Mouse (Mus musculus) limb, embryonic 12.5 days (tissue): ENCODE measurements around the gene Slc6a11. TPM values are rescaled to one million over a fixed set of nuclear protein-coding genes. Genes with fewer than 3 reads are reported as not detected.

ENCODE experiments used
- ATAC-seq: fragments of 200-750 bp; cut with Nextera tagmentation; 2 replicates; pipeline ENCODE4 v1.8.0; 2017; ENCODE audit warnings: low read depth, moderate TSS enrichment; ENCODE audit not compliant: insufficient number of reproducible peaks, insufficient read depth, low FRiP score, low TSS enrichment
- H3K27ac ChIP-seq: fragments of 300-500 bp; sonication (generic); 2 replicates; pipeline ENCODE4 v1.5.1; 2016; ENCODE audit warnings: mild to moderate bottlenecking, moderate library complexity
- H3K27me3 ChIP-seq: fragments of 300-500 bp; sonication (generic); 2 replicates; pipeline ENCODE4 v1.6.1; 2016; ENCODE audit warnings: mild to moderate bottlenecking, moderate library complexity
- H3K36me3 ChIP-seq: fragments of 300-500 bp; sonication (generic); 2 replicates; pipeline ENCODE4 v1.6.1; 2016; ENCODE audit warnings: mild to moderate bottlenecking, moderate library complexity
- H3K4me1 ChIP-seq: fragments of 300-500 bp; sonication (generic); replicated peaks from 2 replicates; pipeline ENCODE4 v1.6.1; 2016
- H3K4me2 ChIP-seq: fragments of 300-500 bp; sonication (generic); 2 replicates; pipeline ENCODE4 v1.6.1; 2016; ENCODE audit warnings: mild to moderate bottlenecking, moderate library complexity
- H3K4me3 ChIP-seq: fragments of 300-500 bp; sonication (generic); replicated peaks from 2 replicates; pipeline ENCODE4 v1.5.1; 2016; ENCODE audit warnings: mild to moderate bottlenecking
- H3K9ac ChIP-seq: fragments of 300-500 bp; sonication (generic); replicated peaks from 2 replicates; pipeline ENCODE4 v1.6.1; 2016; ENCODE audit warnings: mild to moderate bottlenecking, moderate library complexity
- H3K9me3 ChIP-seq: fragments of 300-500 bp; sonication (generic); 2 replicates; pipeline ENCODE4 v1.6.1; 2016; ENCODE audit warnings: mild to moderate bottlenecking, moderate library complexity
- WGBS: fragments of 180-500 bp; shearing (Covaris S2); methylation state at CpG from one replicate; pipeline ENCODE4 v1.1.7; 2016; 5-methylcytosine and 5-hydroxymethylcytosine counted together
- polyA plus RNA-seq: library from polyadenylated mRNA; unstranded; fragments of >200 nt; fragmentation: Nextera tagmentation; extraction: Ambion mirVana; gene quantifications from 2 replicates; pipeline ENCODE4 v1.2.1, GENCODE M21; 2016

Slc6a11 gene
- polyA plus RNA-seq, 1 experiment from 2014 or later: 0.05 TPM

GRCm38 (mm10) chr6:114289106-114289505, 158.1 kb downstream of the Slc6a11 start:
- Histone ChIP-seq H3K27ac (no peak overlapping the region), H3K27me3 (peaks cover 83% of the 10 kb centered on the region), H3K9ac (no peak overlapping the region), H3K4me1 (no peaks in the 10 kb centered on the region), H3K4me2 (no peak overlapping the region), H3K4me3 (no peak overlapping the region), H3K36me3 (no peaks in the 10 kb centered on the region), H3K9me3 (no peaks in the 10 kb centered on the region)
- no peak for ATAC-seq
- 41% methylated on average over 7 of the region's 7 CpGs for WGBS

GRCm38 (mm10) chr6:114290184-114290583, 159.1 kb downstream of the Slc6a11 start:
- Histone ChIP-seq H3K4me2 (no peak overlapping the region), H3K4me3 (no peak overlapping the region), H3K27ac (no peak overlapping the region), H3K9me3 (no peaks in the 10 kb centered on the region), H3K4me1 (no peaks in the 10 kb centered on the region), H3K27me3 (peaks cover 74% of the 10 kb centered on the region), H3K9ac (no peak overlapping the region), H3K36me3 (no peaks in the 10 kb centered on the region)
- 68% methylated on average over 8 of the region's 8 CpGs for WGBS
- no peak for ATAC-seq

- H3K4me1 ChIP-seq: no peaks in the 10 kb centered on the region
- WGBS: 53% methylated on average over 4 of the region's 4 CpGs
- ATAC-seq: no peak
These were observed 159.9 kb downstream of the Slc6a11 start for GRCm38 (mm10) chr6:114290929-114291328.

GRCm38 (mm10) chr6:114291396-114291795, 160.4 kb downstream of the Slc6a11 start:
- H3K36me3 ChIP-seq: no peaks in the 10 kb centered on the region
- 41% methylated on average over 5 of the region's 5 CpGs for WGBS
- no peaks in the 10 kb centered on the region for H3K9me3 ChIP-seq
- H3K4me2 ChIP-seq: no peak overlapping the region
- no peaks in the 10 kb centered on the region for H3K4me1 ChIP-seq
- ATAC-seq: no peak
- no peak overlapping the region for H3K27ac ChIP-seq
- H3K4me3 ChIP-seq: no peak overlapping the region
- H3K9ac ChIP-seq: no peak overlapping the region
- peaks cover 68% of the 10 kb centered on the region for H3K27me3 ChIP-seq

More at GRCm38 (mm10) chr6:114290929-114291328, 159.9 kb downstream of the Slc6a11 start:
- Histone ChIP-seq H3K4me3 (no peak overlapping the region), H3K9ac (no peak overlapping the region), H3K36me3 (no peaks in the 10 kb centered on the region), H3K27me3 (peaks cover 72% of the 10 kb centered on the region), H3K9me3 (no peaks in the 10 kb centered on the region), H3K4me2 (no peak overlapping the region), H3K27ac (no peak overlapping the region)

- H3K27me3 ChIP-seq: peaks cover 47% of the 10 kb centered on the region
- ATAC-seq: no peak
- WGBS: 33% methylated on average over 8 of the region's 8 CpGs
- H3K4me3 ChIP-seq: no peak overlapping the region
- no peaks in the 10 kb centered on the region for H3K9me3 ChIP-seq
- H3K27ac ChIP-seq: no peak overlapping the region
- H3K4me1 ChIP-seq: peaks cover 6% of the 10 kb centered on the region
- H3K9ac ChIP-seq: no peak overlapping the region
- no peaks in the 10 kb centered on the region for H3K36me3 ChIP-seq
- no peak overlapping the region for H3K4me2 ChIP-seq
These were observed 162.5 kb downstream of the Slc6a11 start for GRCm38 (mm10) chr6:114293511-114293910.

GRCm38 (mm10) chr6:114295086-114295485, 164.0 kb downstream of the Slc6a11 start:
- Histone ChIP-seq H3K27me3 (peaks cover 31% of the 10 kb centered on the region), H3K27ac (no peak overlapping the region), H3K4me3 (no peak overlapping the region), H3K4me1 (peaks cover 6% of the 10 kb centered on the region), H3K4me2 (no peak overlapping the region), H3K9me3 (no peaks in the 10 kb centered on the region), H3K9ac (no peak overlapping the region), H3K36me3 (no peaks in the 10 kb centered on the region)
- no peak for ATAC-seq
- 84% methylated on average over 4 of the region's 4 CpGs for WGBS

GRCm38 (mm10) chr6:114297260-114298002, 166.4 kb downstream of the Slc6a11 start:
- Histone ChIP-seq H3K9me3 (no peaks in the 10 kb centered on the region), H3K27me3 (peaks cover 12% of the 10 kb centered on the region; the same call in 1 of the 2 replicates), H3K27ac (no peak overlapping the region), H3K4me2 (no peak overlapping the region), H3K36me3 (no peaks in the 10 kb centered on the region), H3K9ac (no peak overlapping the region), H3K4me3 (no peak overlapping the region), H3K4me1 (peaks cover 6% of the 10 kb centered on the region)
- WGBS: 37% methylated on average over 10 of the region's 10 CpGs
- no peak for ATAC-seq

Other genes starting within 250 kb of the Slc6a11 start
- gene Atp2b2, start 88.6 kb upstream of the Slc6a11 start, polyA plus RNA-seq: 0.05 and 0.25 TPM in 2 replicates
- not detected in 2 replicates for gene Slc6a1, start 151.4 kb downstream of the Slc6a11 start, polyA plus RNA-seq